Mouse (Mus musculus) gastrocnemius, postnatal 36 days (tissue): Measurements from ENCODE around the gene Tmem192. TPM values are rescaled to one million over a fixed set of nuclear protein-coding genes. Genes with fewer than 3 reads are reported as not detected.
"Not testable (repeated sequence)": the region's sequence is repeated elsewhere in the genome, so short reads cannot be mapped to it uniquely, and the experiment has no call there.

Experiments
- DNase-seq, 2 experiments: peaks; one replicate each; pipeline ENCODE4 v3.0.0; 2022
- intact Hi-C: fragments of 180-260 bp; cut with DNase I; formaldehyde crosslinking; loops from one replicate; pipeline ENCODE4 v1.15.1; 2025
- total RNA-seq, 2 experiments: library from RNA; stranded (reverse); gene quantifications; 2 replicates each; pipeline ENCODE4 v1.2.3; 2021

Tmem192 gene
- total RNA-seq, 2 experiments from 2014 or later = 14.7 to 17.3 TPM

GRCm38 (mm10) chr8:64952101-64952500, 5.1 kb downstream of the Tmem192 start:
- no peak for DNase-seq
- intact Hi-C loops = no loop called here

GRCm38 (mm10) chr8:64959025-64959424, 12.0 kb downstream of the Tmem192 start:
- intact Hi-C loops = no loop called here
- no peak for DNase-seq

DNA sequence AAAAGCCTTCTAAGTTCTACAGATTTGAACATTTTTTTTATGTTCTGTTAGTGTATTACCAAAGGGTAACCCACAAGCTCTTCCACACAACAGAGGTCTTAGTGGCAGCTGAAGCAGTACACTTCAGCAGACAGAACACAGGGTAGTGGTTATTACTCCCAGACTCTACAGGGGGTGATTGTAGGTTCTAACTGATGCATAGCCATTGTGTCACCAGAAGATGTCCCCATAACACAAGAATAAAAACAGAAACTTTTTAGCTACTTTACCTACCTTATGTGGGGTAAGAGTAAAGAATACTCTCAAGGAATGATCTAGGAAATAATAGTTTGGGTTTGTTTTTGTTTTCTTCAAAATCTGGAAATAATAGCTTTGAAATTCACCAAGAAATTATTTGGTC, 15.9 kb downstream of the Tmem192 start:
- DNase-seq = no peak
- intact Hi-C loops = no loop called here

DNA sequence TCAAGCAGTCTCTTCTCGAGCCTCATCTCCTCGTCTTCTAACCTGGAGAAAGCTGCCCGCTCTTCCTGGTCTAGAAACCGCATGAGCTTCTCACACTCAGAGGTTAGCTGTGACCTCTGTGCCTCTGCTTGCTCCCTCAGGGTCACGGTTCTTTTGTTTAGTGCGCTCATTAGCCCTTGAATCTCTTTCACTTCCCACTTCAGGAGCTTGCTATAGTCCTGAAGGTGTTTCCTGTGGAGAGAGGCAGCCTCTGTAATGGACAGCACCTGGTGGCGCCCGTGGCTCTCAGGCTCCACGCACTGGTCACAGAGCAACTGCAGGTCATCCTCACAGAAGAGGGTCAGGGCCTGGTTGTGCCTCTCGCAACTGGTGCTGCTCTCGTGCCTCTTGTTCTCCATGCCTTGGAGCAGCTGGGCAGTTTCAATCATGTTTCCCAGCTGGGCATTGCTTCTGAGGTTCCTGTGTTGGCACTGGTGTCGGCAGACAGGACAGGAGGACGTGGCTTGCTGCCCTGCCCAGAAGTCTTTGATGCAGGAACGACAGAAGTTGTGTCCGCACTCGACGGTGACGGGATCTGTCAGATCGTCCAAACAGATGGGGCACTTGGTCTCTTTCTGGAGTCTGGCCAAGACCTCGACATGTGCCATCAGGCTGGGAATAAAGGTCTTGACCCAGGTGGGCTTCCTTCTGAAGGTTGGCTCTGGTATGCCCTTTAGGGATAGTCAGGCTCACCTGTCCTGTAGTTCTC, 36.3 kb downstream of the Tmem192 start:
- intact Hi-C loops = no loop called here
- DNase-seq = no peak

- no peak for DNase-seq
- intact Hi-C loops = no loop called here
Measured at GRCm38 (mm10) chr8:64987731-64988130, 40.7 kb downstream of the Tmem192 start, which contains the start of gene Trim75. TSS of gene Trim75 (minus strand) at chr8:64987831.

DNA sequence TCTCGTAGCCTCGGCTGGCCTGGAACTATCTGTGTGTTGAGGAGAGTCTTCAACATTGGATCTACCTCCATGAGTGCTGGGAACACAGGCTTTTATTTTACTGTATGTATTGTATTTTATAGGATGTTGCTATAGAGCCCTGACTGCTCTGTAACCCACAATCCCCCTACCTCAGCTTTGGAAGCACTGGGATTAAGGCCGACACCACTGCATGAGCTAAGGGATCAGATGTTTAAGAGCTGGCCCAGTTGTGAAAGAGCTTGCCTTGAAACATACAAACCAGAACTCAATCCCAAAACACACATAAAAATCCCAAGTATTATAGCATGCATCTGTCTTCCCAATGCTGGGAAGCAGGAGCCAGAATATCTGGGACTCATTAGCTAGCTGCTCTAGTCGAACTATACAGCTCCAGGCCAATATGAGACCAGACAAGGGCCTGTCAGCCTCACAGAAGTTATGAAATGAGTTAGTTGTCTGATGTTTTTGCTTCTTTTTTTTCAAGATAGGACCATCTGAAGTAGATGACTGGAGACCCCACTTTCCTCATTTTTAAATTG, 51.9 kb downstream of the Tmem192 start:
- DNase-seq = no peak
- intact Hi-C loops = no loop called here

GRCm38 (mm10) chr8:65007616-65008015, 60.6 kb downstream of the Tmem192 start:
- DNase-seq, intact Hi-C loops: not testable (repeated sequence)

- no peak for DNase-seq
- intact Hi-C loops = no loop called here
Measured at GRCm38 (mm10) chr8:65018423-65018822, 71.4 kb downstream of the Tmem192 start, which contains the start of the genes Trim61 and Trim60. TSS of gene Trim61 (minus strand) at chr8:65018523. TSS of gene Trim60 (minus strand) at chr8:65018584.

Other genes starting within 250 kb of the Tmem192 start
- gene Msmo1, start 213.4 kb upstream of the Tmem192 start, total RNA-seq = 1 to 10 TPM; 2.2 to 2.9 TPM
- gene Klhl2, start 97.2 kb upstream of the Tmem192 start, total RNA-seq = 1 to 10 TPM; 4.8 to 8.3 TPM
- gene Trim75, start 40.6 kb downstream of the Tmem192 start, total RNA-seq = not detected
- not detected for gene Trim61, start 71.3 kb downstream of the Tmem192 start, total RNA-seq
- gene Trim60, start 71.4 kb downstream of the Tmem192 start, total RNA-seq = not detected
- gene Apela, start 90.2 kb downstream of the Tmem192 start, total RNA-seq = not detected
- gene Gm10663, start 127.8 kb downstream of the Tmem192 start, total RNA-seq = not detected
- gene BC030870, start 182.4 kb downstream of the Tmem192 start, total RNA-seq = not detected